Mouse (Mus musculus): Measurements from ENCODE around the gene Adam33. TPM values are rescaled to one million over a fixed set of nuclear protein-coding genes. Genes with fewer than 3 reads are reported as not detected.

The Adam33 gene
- polyA plus RNA-seq, 1 experiment from 2014 or later: 0.60 TPM

DNA sequence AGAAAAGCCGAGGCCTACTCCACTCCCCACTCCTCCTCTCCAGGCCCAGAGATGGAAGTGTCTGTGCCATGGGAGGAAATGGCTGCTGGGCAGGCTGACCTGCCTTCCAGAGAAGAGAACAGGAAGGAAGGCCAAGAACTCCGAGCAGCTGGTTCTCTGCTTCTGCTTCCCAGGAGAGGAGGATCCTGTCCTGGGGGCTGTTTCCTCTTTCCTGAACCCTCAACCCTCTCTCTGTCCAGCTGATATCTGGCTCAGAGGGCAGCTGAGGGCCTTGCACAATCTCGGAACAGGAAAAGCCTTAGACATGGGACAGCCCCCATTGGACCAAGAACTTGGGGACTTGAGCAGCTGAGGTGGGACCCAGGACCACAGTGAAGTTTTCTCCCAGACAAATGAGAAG is 27.2 kb upstream of the Adam33 start:
- no peaks in the 10 kb centered on the region for H3K9me3 ChIP-seq (ENCODE audit: control insufficient read depth, low read length)
- H3K4me3 ChIP-seq (ENCODE audit: low read depth, low read length): no peak overlapping the region
- H3K27ac ChIP-seq (ENCODE audit: low read depth, low read length): no peak overlapping the region
- no peaks in the 10 kb centered on the region for H3K36me3 ChIP-seq (ENCODE audit: control insufficient read depth, insufficient read depth, low read length)
- no peak overlapping the region for H3K4me2 ChIP-seq (ENCODE audit: low read depth, low read length)
- WGBS: 84% methylated on average over 3 of the region's 3 CpGs
- H3K4me1 ChIP-seq (ENCODE audit: control insufficient read depth, insufficient read depth, low read length): no peaks in the 10 kb centered on the region
- no peaks in the 10 kb centered on the region for H3K27me3 ChIP-seq (ENCODE audit: control insufficient read depth, insufficient read depth, low read length)
- H3K9ac ChIP-seq (replicated peaks; ENCODE audit: low read depth, low read length): no peak overlapping the region
- ATAC-seq (ENCODE audit: low read depth): no peak

- WGBS: 94% methylated on average over 1 of the region's 1 CpGs
- no peaks in the 10 kb centered on the region for H3K9me3 ChIP-seq (ENCODE audit: control insufficient read depth, low read length)
These were observed 26.0 kb upstream of the Adam33 start for GRCm38 (mm10) chr2:131089634-131090033.

GRCm38 (mm10) chr2:131088581-131088980 is 25.0 kb upstream of the Adam33 start:
- ATAC-seq (ENCODE audit: low read depth): no peak

More at GRCm38 (mm10) chr2:131089634-131090033, 26.0 kb upstream of the Adam33 start:
- H3K9ac ChIP-seq (replicated peaks; ENCODE audit: low read depth, low read length): no peak overlapping the region
- H3K4me1 ChIP-seq (ENCODE audit: control insufficient read depth, insufficient read depth, low read length): no peaks in the 10 kb centered on the region
- no peak for ATAC-seq (ENCODE audit: low read depth)
- no peaks in the 10 kb centered on the region for H3K27me3 ChIP-seq (ENCODE audit: control insufficient read depth, insufficient read depth, low read length)
- no peaks in the 10 kb centered on the region for H3K36me3 ChIP-seq (ENCODE audit: control insufficient read depth, insufficient read depth, low read length)
- H3K4me2 ChIP-seq (ENCODE audit: low read depth, low read length): no peak overlapping the region
- no peak overlapping the region for H3K4me3 ChIP-seq (ENCODE audit: low read depth, low read length)
- H3K27ac ChIP-seq (ENCODE audit: low read depth, low read length): no peak overlapping the region

GRCm38 (mm10) chr2:131086667-131087390 is 23.2 kb upstream of the Adam33 start, which contains the start of gene Siglec1:
Gene Siglec1, minus strand, starts transcription at chr2:131086765.
- H3K27me3 ChIP-seq (ENCODE audit: control insufficient read depth, insufficient read depth, low read length): no peaks in the 10 kb centered on the region
- H3K4me1 ChIP-seq (ENCODE audit: control insufficient read depth, insufficient read depth, low read length): no peaks in the 10 kb centered on the region
- H3K9ac ChIP-seq (replicated peaks; ENCODE audit: low read depth, low read length): no peak within 1 kb of the TSS
- no peak within 1 kb of the TSS for H3K4me3 ChIP-seq (ENCODE audit: low read depth, low read length)
- H3K4me2 ChIP-seq (ENCODE audit: low read depth, low read length): no peak within 1 kb of the TSS
- no peak within 1 kb of the TSS for H3K27ac ChIP-seq (ENCODE audit: low read depth, low read length)
- no peak for ATAC-seq (ENCODE audit: low read depth)
- no peaks in the 10 kb centered on the region for H3K9me3 ChIP-seq (ENCODE audit: control insufficient read depth, low read length)
- H3K36me3 ChIP-seq (ENCODE audit: control insufficient read depth, insufficient read depth, low read length): no peaks in the 10 kb centered on the region
- WGBS: 86% methylated on average over 11 of the region's 11 CpGs

More at GRCm38 (mm10) chr2:131088581-131088980, 25.0 kb upstream of the Adam33 start:
- Histone ChIP-seq H3K9ac (replicated peaks; ENCODE audit: low read depth, low read length) (no peak overlapping the region), H3K4me1 (ENCODE audit: control insufficient read depth, insufficient read depth, low read length) (no peaks in the 10 kb centered on the region), H3K27me3 (ENCODE audit: control insufficient read depth, insufficient read depth, low read length) (no peaks in the 10 kb centered on the region), H3K4me2 (ENCODE audit: low read depth, low read length) (no peak overlapping the region), H3K36me3 (ENCODE audit: control insufficient read depth, insufficient read depth, low read length) (no peaks in the 10 kb centered on the region), H3K27ac (ENCODE audit: low read depth, low read length) (no peak overlapping the region), H3K4me3 (ENCODE audit: low read depth, low read length) (no peak overlapping the region), H3K9me3 (ENCODE audit: control insufficient read depth, low read length) (no peaks in the 10 kb centered on the region)
- WGBS: 89% methylated on average over 4 of the region's 4 CpGs

DNA sequence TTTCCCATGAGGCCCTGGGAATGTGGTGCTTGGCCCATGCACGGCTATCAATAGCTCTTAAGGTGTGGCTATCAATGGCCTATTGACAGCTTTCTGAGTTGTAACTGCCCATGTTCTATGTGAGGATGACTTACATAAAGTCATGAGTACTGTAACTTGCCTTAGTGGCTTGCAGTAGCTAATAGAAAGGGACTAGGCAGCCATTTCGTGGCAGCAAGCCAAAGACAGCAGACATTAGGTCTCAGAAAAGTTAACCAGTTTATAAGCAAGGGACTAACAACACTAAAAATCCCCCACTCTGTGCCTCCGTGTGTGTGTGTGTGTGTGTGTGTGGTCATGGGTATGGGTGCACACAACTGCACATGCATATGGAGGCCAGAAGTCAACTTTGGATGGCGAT is 20.6 kb upstream of the Adam33 start:
- no peak overlapping the region for H3K9ac ChIP-seq (replicated peaks; ENCODE audit: low read depth, low read length)
- H3K4me2 ChIP-seq (ENCODE audit: low read depth, low read length): no peak overlapping the region
- no peak overlapping the region for H3K4me3 ChIP-seq (ENCODE audit: low read depth, low read length)
- no peaks in the 10 kb centered on the region for H3K36me3 ChIP-seq (ENCODE audit: control insufficient read depth, insufficient read depth, low read length)
- H3K27me3 ChIP-seq (ENCODE audit: control insufficient read depth, insufficient read depth, low read length): no peaks in the 10 kb centered on the region
- no peak overlapping the region for H3K27ac ChIP-seq (ENCODE audit: low read depth, low read length)
- WGBS: 94% methylated on average over 4 of the region's 4 CpGs
- ATAC-seq (ENCODE audit: low read depth): no peak
- no peaks in the 10 kb centered on the region for H3K4me1 ChIP-seq (ENCODE audit: control insufficient read depth, insufficient read depth, low read length)
- H3K9me3 ChIP-seq (ENCODE audit: control insufficient read depth, low read length): no peaks in the 10 kb centered on the region

DNA sequence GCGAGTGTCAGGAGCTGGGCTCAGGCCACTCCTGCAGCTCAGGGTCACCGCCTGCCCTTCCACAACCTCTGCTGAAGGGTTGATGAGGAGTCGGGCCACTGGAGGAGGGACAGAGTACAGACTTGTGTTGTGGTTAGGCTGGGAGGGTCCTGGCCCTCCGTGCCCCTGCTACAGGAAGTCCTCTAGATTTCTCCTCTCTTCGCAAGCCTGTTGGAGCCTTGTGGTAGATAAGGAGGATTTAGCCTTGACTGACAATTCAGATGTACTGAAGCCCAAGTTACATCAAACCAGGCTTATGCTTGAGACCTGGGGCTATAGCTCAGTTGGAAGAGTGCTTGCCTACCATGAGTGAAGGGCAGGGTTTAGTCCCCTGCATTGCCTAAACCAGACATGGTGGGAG is 16.9 kb upstream of the Adam33 start:
- H3K36me3 ChIP-seq (ENCODE audit: control insufficient read depth, insufficient read depth, low read length): no peaks in the 10 kb centered on the region
- no peak overlapping the region for H3K4me2 ChIP-seq (ENCODE audit: low read depth, low read length)
- no peaks in the 10 kb centered on the region; the same call in 1 of the 2 replicates for H3K27me3 ChIP-seq (ENCODE audit: control insufficient read depth, insufficient read depth, low read length)
- H3K27ac ChIP-seq (ENCODE audit: low read depth, low read length): no peak overlapping the region
- WGBS: 85% methylated on average over 5 of the region's 5 CpGs
- H3K9ac ChIP-seq (replicated peaks; ENCODE audit: low read depth, low read length): no peak overlapping the region
- H3K9me3 ChIP-seq (ENCODE audit: control insufficient read depth, low read length): no peaks in the 10 kb centered on the region
- H3K4me1 ChIP-seq (ENCODE audit: control insufficient read depth, insufficient read depth, low read length): no peaks in the 10 kb centered on the region
- H3K4me3 ChIP-seq (ENCODE audit: low read depth, low read length): no peak overlapping the region
- no peak for ATAC-seq (ENCODE audit: low read depth)

DNA sequence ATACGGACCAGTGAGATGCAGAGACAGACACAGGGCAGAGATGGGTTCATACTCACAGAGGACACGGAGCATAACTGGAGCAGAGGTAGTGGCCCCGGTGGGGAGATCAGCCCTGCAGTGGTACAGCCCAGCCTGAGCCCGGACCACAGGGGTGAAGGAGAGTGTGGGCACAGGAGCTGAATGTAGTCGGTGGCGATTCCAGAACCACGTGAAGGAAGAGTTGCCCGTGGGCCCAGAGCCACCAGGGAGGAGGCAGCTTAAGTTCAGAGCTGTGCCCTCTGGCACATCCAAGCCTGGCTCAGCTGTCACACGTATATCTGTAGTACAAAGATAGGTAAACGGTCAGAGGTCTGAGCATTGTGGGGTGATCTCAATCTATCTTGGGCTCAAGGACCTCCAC is 8.9 kb upstream of the Adam33 start:
- Histone ChIP-seq H3K4me2 (ENCODE audit: low read depth, low read length) (no peak overlapping the region), H3K9me3 (ENCODE audit: control insufficient read depth, low read length) (no peaks in the 10 kb centered on the region), H3K4me3 (ENCODE audit: low read depth, low read length) (no peak overlapping the region), H3K36me3 (ENCODE audit: control insufficient read depth, insufficient read depth, low read length) (no peaks in the 10 kb centered on the region), H3K9ac (replicated peaks; ENCODE audit: low read depth, low read length) (no peak overlapping the region), H3K27ac (ENCODE audit: low read depth, low read length) (no peak overlapping the region), H3K27me3 (ENCODE audit: control insufficient read depth, insufficient read depth, low read length) (no peaks in the 10 kb centered on the region), H3K4me1 (ENCODE audit: control insufficient read depth, insufficient read depth, low read length) (no peaks in the 10 kb centered on the region)
- ATAC-seq (ENCODE audit: low read depth): no peak
- 85% methylated on average over 10 of the region's 10 CpGs for WGBS

DNA sequence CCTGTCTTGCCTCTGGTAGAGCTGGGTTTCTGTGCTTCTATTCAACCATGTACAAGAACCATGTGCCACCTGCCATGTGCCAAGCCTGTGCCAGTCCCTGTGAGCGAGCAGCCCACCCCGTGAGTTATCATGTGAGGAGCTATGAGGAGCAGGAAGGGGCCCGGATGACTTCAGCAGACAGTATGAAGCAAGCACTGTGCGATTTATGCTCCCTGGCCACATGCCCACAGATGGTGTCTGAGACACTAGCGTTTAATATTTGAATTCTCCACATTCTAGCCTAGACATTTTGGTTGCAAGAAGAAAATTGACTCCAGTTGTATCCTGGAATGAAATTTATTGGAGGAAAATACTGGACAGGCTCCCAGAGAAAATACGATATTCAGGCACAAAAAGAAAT is 3.9 kb upstream of the Adam33 start:
- Histone ChIP-seq H3K4me1 (ENCODE audit: control insufficient read depth, insufficient read depth, low read length) (0 out of 2 replicates have a peak, but pooled peaks cover 4% of the 10 kb centered on the region), H3K9ac (replicated peaks; ENCODE audit: low read depth, low read length) (no peak overlapping the region), H3K4me3 (ENCODE audit: low read depth, low read length) (no peak overlapping the region), H3K9me3 (ENCODE audit: control insufficient read depth, low read length) (no peaks in the 10 kb centered on the region), H3K27me3 (ENCODE audit: control insufficient read depth, insufficient read depth, low read length) (no peaks in the 10 kb centered on the region), H3K4me2 (ENCODE audit: low read depth, low read length) (no peak overlapping the region), H3K36me3 (ENCODE audit: control insufficient read depth, insufficient read depth, low read length) (no peaks in the 10 kb centered on the region), H3K27ac (ENCODE audit: low read depth, low read length) (no peak overlapping the region)
- 76% methylated on average over 6 of the region's 6 CpGs for WGBS
- no peak for ATAC-seq (ENCODE audit: low read depth)

DNA sequence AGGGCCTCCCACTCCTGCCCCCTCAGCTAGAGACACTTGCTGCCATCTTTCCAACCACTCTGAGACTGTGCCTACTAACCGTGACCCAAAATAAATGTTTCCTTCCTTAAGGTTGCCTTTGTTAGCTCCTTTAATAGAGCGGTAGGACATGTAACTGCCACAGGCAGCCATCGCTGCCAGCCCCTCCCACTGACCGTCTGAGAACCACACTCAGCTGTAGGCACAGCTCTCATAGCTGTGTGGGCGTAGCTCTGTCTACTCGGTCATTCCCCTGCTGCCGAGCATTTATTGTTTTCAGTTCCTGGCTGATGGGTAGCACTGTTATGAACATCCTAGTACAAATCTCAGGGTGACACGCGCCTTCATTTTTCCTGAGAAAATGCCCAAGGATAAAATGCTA is 2.7 kb upstream of the Adam33 start:
- H3K4me2 ChIP-seq (ENCODE audit: low read depth, low read length): no peak overlapping the region
- no peak overlapping the region for H3K4me3 ChIP-seq (ENCODE audit: low read depth, low read length)
- H3K9me3 ChIP-seq (ENCODE audit: control insufficient read depth, low read length): no peaks in the 10 kb centered on the region
- no peaks in the 10 kb centered on the region for H3K36me3 ChIP-seq (ENCODE audit: control insufficient read depth, insufficient read depth, low read length)
- WGBS: 67% methylated on average over 9 of the region's 9 CpGs
- H3K27ac ChIP-seq (ENCODE audit: low read depth, low read length): no peak overlapping the region
- H3K4me1 ChIP-seq (ENCODE audit: control insufficient read depth, insufficient read depth, low read length): 0 out of 2 replicates have a peak, but pooled peaks cover 4% of the 10 kb centered on the region
- no peak for ATAC-seq (ENCODE audit: low read depth)
- no peak overlapping the region for H3K9ac ChIP-seq (replicated peaks; ENCODE audit: low read depth, low read length)
- H3K27me3 ChIP-seq (ENCODE audit: control insufficient read depth, insufficient read depth, low read length): no peaks in the 10 kb centered on the region

All from neural tube, embryonic 14.5 days (tissue).